Mouse (Mus musculus): ENCODE measurements around the gene Dynlt1a.
"Not testable (repeated sequence)": the region's sequence is repeated elsewhere in the genome, so short reads cannot be mapped to it uniquely, and the experiment has no call there.

DNA sequence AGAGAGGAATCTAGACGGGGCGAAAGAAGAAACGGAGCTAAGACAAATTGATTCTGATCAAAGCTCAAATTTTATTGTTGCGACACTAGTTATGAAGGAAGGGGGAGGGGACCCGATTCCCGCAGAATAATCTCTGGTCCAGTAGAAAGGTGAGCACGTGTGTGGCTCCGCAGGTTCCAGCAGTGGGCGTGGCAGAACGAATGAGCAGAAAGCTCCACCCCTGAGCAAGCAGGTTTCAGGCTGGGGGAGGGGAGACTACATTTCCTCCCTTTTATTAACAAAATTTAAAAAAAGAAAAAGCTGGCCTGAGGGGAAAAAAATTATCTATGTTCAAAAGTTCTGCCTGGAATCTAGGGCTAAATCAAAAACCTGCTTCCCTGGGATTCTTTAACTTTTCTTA, 7.7 kb upstream of the Dynlt1a start:
- not testable (repeated sequence) for TF ChIP-seq POLR2A (IDR thresholded peaks at IDR 0.05; ENCODE audit: insufficient read depth, low read length); CTCF (IDR thresholded peaks at IDR 0.05; ENCODE audit: low read depth, low read length); EP300 (IDR thresholded peaks at IDR 0.05; ENCODE audit: insufficient read depth, low read depth, low read length)
